Mouse (Mus musculus) heart, embryonic 14.5 days (tissue): ENCODE data around the gene Tent5b. TPM values are rescaled to one million over a fixed set of nuclear protein-coding genes. Genes with fewer than 3 reads are reported as not detected.

Source experiments
- ATAC-seq: fragments of 200-750 bp; cut with Nextera tagmentation; 2 replicates; pipeline ENCODE4 v1.8.0; 2017; ENCODE audit warnings: low read depth, moderate TSS enrichment; ENCODE audit not compliant: insufficient number of reproducible peaks, insufficient read depth, low FRiP score
- H3K27ac ChIP-seq, 2 experiments: fragments of 200-500 bp in 1 of 2; fragments of 300-500 bp in 1 of 2; sonication (generic) in 1 of 2; replicated peaks in 1 of 2; 2 replicates each; pipeline ENCODE4 v1.5.1; 2012 to 2014; ENCODE audit warnings: low read depth in 2 of 2, low read length in 2 of 2, control low read depth in 1 of 2, mild to moderate bottlenecking in 1 of 2, mixed read lengths in 1 of 2; ENCODE audit not compliant: control insufficient read depth in 1 of 2, insufficient read depth in 1 of 2
- H3K27me3 ChIP-seq: fragments of 300-500 bp; sonication (generic); 2 replicates; pipeline ENCODE4 v1.6.1; 2014; ENCODE audit warnings: mild to moderate bottlenecking, low read length, control low read depth; ENCODE audit not compliant: control insufficient read depth, insufficient read depth
- H3K36me3 ChIP-seq: fragments of 300-500 bp; sonication (generic); 2 replicates; pipeline ENCODE4 v1.6.1; 2014; ENCODE audit warnings: mild to moderate bottlenecking, control low read depth, low read length, mixed read lengths; ENCODE audit not compliant: control insufficient read depth, insufficient read depth
- H3K4me1 ChIP-seq, 2 experiments: fragments of 200-500 bp in 1 of 2; fragments of 300-500 bp in 1 of 2; sonication (generic) in 1 of 2; 2 replicates each; pipeline ENCODE4 v1.6.1; 2012 to 2014; ENCODE audit warnings: low read length in 2 of 2, control low read depth in 1 of 2, mixed read lengths in 1 of 2; ENCODE audit not compliant: control insufficient read depth in 2 of 2, insufficient read depth in 2 of 2
- H3K4me2 ChIP-seq: fragments of 300-500 bp; sonication (generic); 2 replicates; pipeline ENCODE4 v1.6.1; 2014; ENCODE audit warnings: mild to moderate bottlenecking, low read length
- H3K4me3 ChIP-seq, 2 experiments: fragments of 200-500 bp in 1 of 2; fragments of 300-500 bp in 1 of 2; sonication (generic) in 1 of 2; 2 replicates each; pipeline ENCODE4 v1.5.1; 2012 to 2014; ENCODE audit warnings: low read length in 2 of 2, mild to moderate bottlenecking in 2 of 2, control low read depth in 1 of 2, low read depth in 1 of 2, moderate library complexity in 1 of 2; ENCODE audit not compliant: control insufficient read depth in 1 of 2, insufficient read depth in 1 of 2
- H3K9ac ChIP-seq: fragments of 300-500 bp; sonication (generic); 2 replicates; pipeline ENCODE4 v1.6.1; 2014; ENCODE audit warnings: mild to moderate bottlenecking, low read length
- H3K9me3 ChIP-seq: fragments of 300-500 bp; sonication (generic); 2 replicates; pipeline ENCODE4 v1.6.1; 2016; ENCODE audit warnings: low read length, control low read depth; ENCODE audit not compliant: control insufficient read depth
- WGBS: fragments of 180-500 bp; shearing (Covaris S2); extraction: QIAGEN DNeasy Blood & Tissue Kit; methylation state at CpG from one replicate; pipeline ENCODE4 v1.1.7; 2014; 5-methylcytosine and 5-hydroxymethylcytosine counted together
- polyA plus RNA-seq: library from polyadenylated mRNA; unstranded; fragments of >200 nt; fragmentation: Nextera tagmentation; extraction: Ambion mirVana; gene quantifications from 2 replicates; pipeline ENCODE4 v1.2.1, GENCODE M21; 2014

The Tent5b gene
- polyA plus RNA-seq, 1 experiment from 2014 or later: 0.61 TPM

DNA sequence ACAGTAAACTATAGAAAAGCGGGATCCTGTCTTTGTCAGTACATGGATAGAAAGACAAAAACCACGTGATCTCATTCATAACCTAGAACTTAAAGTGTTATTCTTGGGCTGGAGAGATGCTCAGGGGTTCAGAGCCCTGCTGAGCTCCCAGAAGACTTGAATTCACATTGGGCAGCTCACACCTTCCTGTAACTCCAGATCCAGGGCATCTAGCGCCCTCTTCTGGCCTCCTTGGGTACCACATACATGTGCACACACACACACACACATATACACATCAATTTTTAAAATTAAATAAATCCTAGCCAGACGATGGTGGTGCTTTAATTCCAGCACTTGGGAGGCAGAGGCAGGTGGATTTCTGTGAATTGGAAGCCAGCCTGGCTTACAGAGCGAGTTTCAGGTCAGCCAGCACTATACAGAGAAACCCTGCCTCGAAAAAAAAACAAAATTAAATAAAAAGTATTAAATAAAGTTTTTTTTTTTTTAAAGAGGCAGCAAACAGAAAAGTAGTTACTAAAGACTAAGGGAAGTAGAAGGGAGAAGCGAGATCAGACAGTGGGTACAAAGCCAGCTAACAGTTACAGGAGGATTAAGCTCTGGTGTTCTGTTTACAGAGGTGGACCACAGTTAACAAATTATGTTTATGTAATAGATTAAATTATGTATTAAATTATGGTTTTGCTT is 8.7 kb upstream of the Tent5b start:
- Histone ChIP-seq H3K27me3 (peaks cover 11% of the 10 kb centered on the region; the same call in 1 of the 2 replicates), H3K4me3 (no peak overlapping the region), H3K27ac (no peak overlapping the region), H3K36me3 (no peaks in the 10 kb centered on the region), H3K9me3 (peaks cover 4% of the 10 kb centered on the region; the same call in 1 of the 2 replicates), H3K4me2 (no peak overlapping the region), H3K9ac (no peak overlapping the region), H3K4me1 (peaks cover 4 to 7% of the 10 kb centered on the region in 2 experiments; a peak in 2 of 4 replicates)
- WGBS: 77% methylated on average over 7 of the region's 7 CpGs
- no peak for ATAC-seq

- Histone ChIP-seq H3K4me1 (peaks cover 0 to 5% of the 10 kb centered on the region in 2 experiments; a peak in 1 of 4 replicates), H3K4me2 (no peak overlapping the region), H3K36me3 (no peaks in the 10 kb centered on the region), H3K9me3 (peaks cover 4% of the 10 kb centered on the region; the same call in 1 of the 2 replicates), H3K27me3 (peaks cover 26% of the 10 kb centered on the region; the same call in 1 of the 2 replicates), H3K27ac (no peak overlapping the region), H3K4me3 (no peak overlapping the region), H3K9ac (no peak overlapping the region)
- 64% methylated on average over 2 of the region's 2 CpGs for WGBS
- ATAC-seq: no peak
These were observed 6.1 kb upstream of the Tent5b start for GRCm38 (mm10) chr4:133473833-133474232.

- Histone ChIP-seq H3K27ac (no peak overlapping the region), H3K27me3 (peaks cover 48% of the 10 kb centered on the region), H3K36me3 (no peaks in the 10 kb centered on the region), H3K4me2 (peak overlapping the region; percentile 73), H3K4me1 (peaks cover 14 to 16% of the 10 kb centered on the region in 2 experiments; a peak in 3 of 4 replicates), H3K9ac (peak overlapping the region; percentile 71), H3K4me3 (peak overlapping the region; percentile 51 to 53), H3K9me3 (no peaks in the 10 kb centered on the region)
- WGBS: 5% methylated on average over 34 of the region's 34 CpGs
- ATAC-seq: 0 out of 2 replicates have a peak, but pooled peaks have one; percentile 16
These were observed 229 bp downstream of the Tent5b start for GRCm38 (mm10) chr4:133480185-133480537.

DNA sequence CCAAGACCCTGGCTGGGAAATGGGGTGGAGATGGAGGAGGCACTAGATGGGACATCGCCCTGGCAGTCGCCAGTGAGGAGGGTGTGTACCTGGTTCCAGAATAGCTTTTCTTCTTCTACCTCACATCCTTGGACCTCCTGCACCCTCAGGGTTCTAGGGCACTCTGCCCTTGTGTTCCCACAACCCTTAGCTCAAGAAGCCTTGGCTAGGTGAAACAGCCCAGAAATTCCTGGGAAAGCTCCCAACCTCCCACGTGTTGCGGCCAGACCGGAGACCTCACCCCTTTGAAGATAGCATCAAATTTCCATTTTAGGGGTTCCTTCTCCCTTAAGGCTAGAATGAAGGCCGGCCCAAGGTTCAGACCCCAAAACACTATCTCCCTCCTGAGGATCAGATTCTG is 822 bp downstream of the Tent5b start:
- ATAC-seq: no peak
- Histone ChIP-seq H3K9me3 (no peaks in the 10 kb centered on the region), H3K4me3 (peak overlapping the region in 1 of 2 experiments; percentile 51; a peak in 1 of 4 replicates), H3K9ac (no peak overlapping the region), H3K27me3 (peaks cover 45% of the 10 kb centered on the region), H3K4me2 (peak overlapping the region; percentile 73), H3K36me3 (no peaks in the 10 kb centered on the region), H3K4me1 (peaks cover 14 to 16% of the 10 kb centered on the region in 2 experiments; a peak in 3 of 4 replicates), H3K27ac (no peak overlapping the region)
- WGBS: 47% methylated on average over 6 of the region's 6 CpGs

DNA sequence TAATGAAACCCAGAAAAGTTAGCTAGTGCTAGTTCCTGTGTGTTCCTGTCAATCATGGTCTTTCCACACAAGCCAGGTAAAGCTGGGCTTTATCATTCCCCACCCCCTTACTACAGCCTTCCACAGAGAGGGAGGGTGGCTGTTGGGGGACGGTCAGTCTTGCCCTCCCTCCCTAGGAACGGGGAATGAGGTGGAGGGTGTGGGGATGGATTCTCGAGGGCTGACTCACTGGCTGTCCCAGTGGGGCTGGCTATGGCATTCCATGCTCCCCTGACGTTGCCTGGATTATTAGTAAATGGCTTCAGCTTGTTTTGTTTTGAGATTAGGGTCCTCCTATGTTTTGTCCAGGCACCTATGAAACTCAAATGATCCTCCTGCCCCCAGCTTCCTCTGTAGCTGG is 1.6 kb downstream of the Tent5b start:
- Histone ChIP-seq H3K27me3 (peaks cover 41% of the 10 kb centered on the region), H3K36me3 (no peaks in the 10 kb centered on the region), H3K4me1 (peaks cover 14 to 16% of the 10 kb centered on the region in 2 experiments; a peak in 3 of 4 replicates), H3K9ac (no peak overlapping the region), H3K9me3 (no peaks in the 10 kb centered on the region), H3K4me3 (no peak overlapping the region), H3K27ac (no peak overlapping the region), H3K4me2 (no peak overlapping the region)
- WGBS: 12% methylated on average over 4 of the region's 4 CpGs
- no peak for ATAC-seq

- WGBS: 77% methylated on average over 3 of the region's 3 CpGs
- no peaks in the 10 kb centered on the region for H3K36me3 ChIP-seq
- no peak for ATAC-seq
- H3K9ac ChIP-seq: no peak overlapping the region
- no peaks in the 10 kb centered on the region for H3K9me3 ChIP-seq
- peaks cover 14 to 16% of the 10 kb centered on the region in 2 experiments; a peak in 3 of 4 replicates for H3K4me1 ChIP-seq
- H3K27me3 ChIP-seq: peaks cover 33% of the 10 kb centered on the region
- H3K4me2 ChIP-seq: no peak overlapping the region
- H3K27ac ChIP-seq: no peak overlapping the region
- H3K4me3 ChIP-seq: no peak overlapping the region
These were observed 2.5 kb downstream of the Tent5b start for GRCm38 (mm10) chr4:133482479-133482878.

GRCm38 (mm10) chr4:133484266-133485025 is 4.5 kb downstream of the Tent5b start:
- Histone ChIP-seq H3K27ac (no peak overlapping the region), H3K27me3 (peaks cover 27% of the 10 kb centered on the region), H3K4me1 (peaks cover 16 to 19% of the 10 kb centered on the region in 2 experiments), H3K4me3 (no peak overlapping the region), H3K9ac (peak overlapping the region; percentile 49), H3K36me3 (no peaks in the 10 kb centered on the region), H3K4me2 (peak overlapping the region; percentile 54), H3K9me3 (no peaks in the 10 kb centered on the region)
- no peak for ATAC-seq
- WGBS: 10% methylated on average over 22 of the region's 22 CpGs
